Mouse (Mus musculus) heart, embryonic 12.5 days (tissue): Measurements from ENCODE around the gene Prkar1b. TPM values are rescaled to one million over a fixed set of nuclear protein-coding genes. Genes with fewer than 3 reads are reported as not detected.
A peak's percentile ranks its signal among the peaks of the same experiment; 100 is the strongest.

ENCODE experiments used
- ATAC-seq: fragments of 200-750 bp; cut with Nextera tagmentation; 2 replicates; pipeline ENCODE4 v1.8.0; 2017; ENCODE audit warnings: moderate TSS enrichment, moderate library complexity; ENCODE audit not compliant: insufficient number of reproducible peaks, low FRiP score
- H3K27ac ChIP-seq: fragments of 300-500 bp; sonication (generic); 2 replicates; pipeline ENCODE4 v1.5.1; 2016; ENCODE audit warnings: mild to moderate bottlenecking, moderate library complexity; ENCODE audit not compliant: poor library complexity, severe bottlenecking
- H3K27me3 ChIP-seq: fragments of 300-500 bp; sonication (generic); replicated peaks from 2 replicates; pipeline ENCODE4 v1.6.1; 2016; ENCODE audit warnings: mild to moderate bottlenecking, moderate library complexity
- H3K36me3 ChIP-seq: fragments of 300-500 bp; sonication (generic); 2 replicates; pipeline ENCODE4 v1.6.1; 2016; ENCODE audit warnings: mild to moderate bottlenecking, moderate library complexity
- H3K4me1 ChIP-seq: fragments of 300-500 bp; sonication (generic); replicated peaks from 2 replicates; pipeline ENCODE4 v1.6.1; 2016; ENCODE audit warnings: mild to moderate bottlenecking
- H3K4me2 ChIP-seq: fragments of 300-500 bp; sonication (generic); 2 replicates; pipeline ENCODE4 v1.6.1; 2016; ENCODE audit warnings: mild to moderate bottlenecking, moderate library complexity
- H3K4me3 ChIP-seq: fragments of 300-500 bp; sonication (generic); 2 replicates; pipeline ENCODE4 v1.5.1; 2016; ENCODE audit warnings: mild to moderate bottlenecking
- H3K9ac ChIP-seq: fragments of 300-500 bp; sonication (generic); 2 replicates; pipeline ENCODE4 v1.6.1; 2016; ENCODE audit warnings: mild to moderate bottlenecking, moderate library complexity
- H3K9me3 ChIP-seq: fragments of 300-500 bp; sonication (generic); replicated peaks from 2 replicates; pipeline ENCODE4 v1.6.1; 2016; ENCODE audit warnings: mild to moderate bottlenecking, moderate library complexity
- WGBS: fragments of 180-500 bp; shearing (Covaris S2); methylation state at CpG from one replicate; pipeline ENCODE4 v1.1.7; 2016; 5-methylcytosine and 5-hydroxymethylcytosine counted together
- polyA plus RNA-seq: library from polyadenylated mRNA; unstranded; fragments of >200 nt; fragmentation: Nextera tagmentation; extraction: Ambion mirVana; gene quantifications from 2 replicates; pipeline ENCODE4 v1.2.1, GENCODE M21; 2016

Gene Prkar1b
- polyA plus RNA-seq, 1 experiment from 2014 or later = 10.4 TPM

- H3K4me2 ChIP-seq = no peak overlapping the region
- 59% methylated on average over 6 of the region's 6 CpGs for WGBS
- H3K9me3 ChIP-seq = peaks cover 11% of the 10 kb centered on the region; the same call in 1 of the 2 replicates
- H3K27ac ChIP-seq = no peak overlapping the region
- H3K27me3 ChIP-seq = 0 out of 2 replicates have a peak, but pooled peaks cover 6% of the 10 kb centered on the region
- no peak overlapping the region for H3K4me3 ChIP-seq
- H3K36me3 ChIP-seq = no peaks in the 10 kb centered on the region
- H3K4me1 ChIP-seq = peaks cover 21% of the 10 kb centered on the region
- no peak overlapping the region for H3K9ac ChIP-seq
- ATAC-seq = 0 out of 2 replicates have a peak, but pooled peaks have one; percentile 25
Measured at GRCm38 (mm10) chr5:139101783-139102182, 48.0 kb downstream of the Prkar1b start.

GRCm38 (mm10) chr5:139098991-139099972 is 50.5 kb downstream of the Prkar1b start:
- 24% methylated on average over 12 of the region's 12 CpGs for WGBS
- Histone ChIP-seq H3K27ac (peak overlapping the region; percentile 36; the same call in 1 of the 2 replicates), H3K4me3 (no peak overlapping the region)

DNA sequence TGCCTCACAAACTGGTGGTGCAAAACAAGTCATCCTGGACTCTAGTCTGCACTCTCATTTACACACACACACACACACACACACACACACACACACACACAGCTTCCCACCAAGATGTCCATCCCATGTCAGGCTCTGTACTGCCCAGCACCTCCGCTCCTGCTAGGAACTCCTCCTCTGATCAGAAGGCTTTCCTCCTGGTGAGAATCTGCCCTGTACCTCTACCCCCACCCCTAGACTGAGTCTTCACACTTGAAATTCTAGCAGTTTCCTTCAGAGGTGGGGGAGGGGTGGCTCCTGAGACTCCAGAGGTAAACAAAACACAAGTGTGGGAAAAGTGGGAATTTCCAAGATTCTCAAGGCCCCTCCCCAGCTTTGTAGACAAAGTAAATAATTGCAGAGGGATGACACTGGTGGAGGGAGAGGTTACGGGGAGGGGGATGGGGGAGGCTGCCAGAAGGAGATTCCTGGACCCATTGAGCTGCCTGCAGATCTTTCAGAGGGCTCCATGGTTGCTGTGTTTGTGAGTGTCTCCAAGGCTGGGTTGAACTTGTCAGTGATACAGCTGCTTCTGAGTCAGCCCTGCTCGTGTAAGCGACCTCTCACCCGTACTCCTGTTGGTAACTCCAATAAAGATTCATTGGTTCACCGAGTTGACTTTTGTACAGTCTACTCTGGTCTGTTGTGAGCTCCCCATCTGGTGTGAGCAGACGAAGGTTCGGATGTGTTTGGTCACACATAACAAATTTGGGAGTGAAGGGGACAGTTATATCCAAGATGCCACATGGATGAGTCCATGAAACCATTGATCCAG is 54.3 kb downstream of the Prkar1b start:
- Histone ChIP-seq H3K4me2 (no peak overlapping the region), H3K27ac (no peak overlapping the region), H3K4me1 (peaks cover 13% of the 10 kb centered on the region), H3K36me3 (no peaks in the 10 kb centered on the region), H3K4me3 (no peak overlapping the region), H3K9ac (no peak overlapping the region), H3K9me3 (peaks cover 5% of the 10 kb centered on the region; the same call in 1 of the 2 replicates), H3K27me3 (no peaks in the 10 kb centered on the region)
- 70% methylated on average over 8 of the region's 8 CpGs for WGBS
- ATAC-seq = no peak

More at GRCm38 (mm10) chr5:139098991-139099972, 50.5 kb downstream of the Prkar1b start:
- ATAC-seq = peak; percentile 35; the same call in 1 of the 2 replicates
- H3K36me3 ChIP-seq = no peaks in the 10 kb centered on the region
- peaks cover 21% of the 10 kb centered on the region for H3K4me1 ChIP-seq
- H3K27me3 ChIP-seq = 0 out of 2 replicates have a peak, but pooled peaks cover 6% of the 10 kb centered on the region
- no peak overlapping the region for H3K4me2 ChIP-seq
- no peak overlapping the region for H3K9ac ChIP-seq
- peaks cover 5% of the 10 kb centered on the region; the same call in 1 of the 2 replicates for H3K9me3 ChIP-seq

GRCm38 (mm10) chr5:139093534-139093933 is 56.3 kb downstream of the Prkar1b start:
- no peak for ATAC-seq
- Histone ChIP-seq H3K9ac (no peak overlapping the region), H3K36me3 (no peaks in the 10 kb centered on the region), H3K4me1 (no peaks in the 10 kb centered on the region; the same call in 1 of the 2 replicates), H3K4me2 (no peak overlapping the region), H3K4me3 (no peak overlapping the region), H3K27ac (no peak overlapping the region), H3K9me3 (peaks cover 5% of the 10 kb centered on the region; the same call in 1 of the 2 replicates), H3K27me3 (no peaks in the 10 kb centered on the region)
- WGBS = 64% methylated on average over 4 of the region's 4 CpGs

- no peak overlapping the region for H3K4me2 ChIP-seq
- no peaks in the 10 kb centered on the region for H3K9me3 ChIP-seq
- no peak for ATAC-seq
- H3K9ac ChIP-seq = no peak overlapping the region
- 85% methylated on average over 3 of the region's 3 CpGs for WGBS
- no peaks in the 10 kb centered on the region for H3K36me3 ChIP-seq
- H3K4me3 ChIP-seq = no peak overlapping the region
- H3K27me3 ChIP-seq = no peaks in the 10 kb centered on the region
- no peak overlapping the region for H3K27ac ChIP-seq
- H3K4me1 ChIP-seq = peaks cover 6% of the 10 kb centered on the region
Measured at GRCm38 (mm10) chr5:139091713-139092112, 58.1 kb downstream of the Prkar1b start.

DNA sequence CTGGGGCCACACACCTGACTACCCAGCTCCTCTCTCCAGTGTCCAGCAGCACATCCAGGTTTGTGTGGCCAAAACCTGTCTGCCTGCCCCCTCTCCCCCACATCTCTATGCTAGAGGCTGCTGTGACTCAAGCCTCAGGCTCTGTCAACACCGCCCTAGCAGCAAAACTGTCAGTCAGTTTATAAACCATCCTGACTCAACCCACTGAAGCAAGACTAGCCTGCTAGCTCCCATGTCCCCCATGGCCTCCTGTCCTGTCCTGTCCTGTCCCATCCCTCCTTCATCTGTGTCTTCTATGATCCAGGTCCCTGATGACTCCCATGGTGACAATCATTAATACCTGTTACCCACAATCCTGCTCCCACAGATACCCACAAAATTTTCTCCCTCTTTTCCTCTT is 59.6 kb downstream of the Prkar1b start:
- no peak overlapping the region for H3K27ac ChIP-seq
- no peak for ATAC-seq
- no peak overlapping the region for H3K4me2 ChIP-seq
- H3K36me3 ChIP-seq = no peaks in the 10 kb centered on the region
- peaks cover 6% of the 10 kb centered on the region; the same call in 1 of the 2 replicates for H3K4me1 ChIP-seq
- no peak overlapping the region for H3K4me3 ChIP-seq
- 50% methylated on average over 1 of the region's 1 CpGs for WGBS
- no peaks in the 10 kb centered on the region for H3K9me3 ChIP-seq
- no peaks in the 10 kb centered on the region for H3K27me3 ChIP-seq
- H3K9ac ChIP-seq = no peak overlapping the region

GRCm38 (mm10) chr5:139088173-139088572 is 61.6 kb downstream of the Prkar1b start:
- 87% methylated on average over 5 of the region's 5 CpGs for WGBS
- Histone ChIP-seq H3K36me3 (no peaks in the 10 kb centered on the region), H3K4me1 (peaks cover 26% of the 10 kb centered on the region), H3K9ac (no peak overlapping the region), H3K9me3 (no peaks in the 10 kb centered on the region), H3K4me2 (no peak overlapping the region), H3K4me3 (no peak overlapping the region), H3K27ac (no peak overlapping the region), H3K27me3 (no peaks in the 10 kb centered on the region)
- no peak for ATAC-seq

GRCm38 (mm10) chr5:139084831-139085519 is 64.8 kb downstream of the Prkar1b start:
- peaks cover 47% of the 10 kb centered on the region for H3K4me1 ChIP-seq
- H3K27me3 ChIP-seq = no peaks in the 10 kb centered on the region
- peak; percentile 58 for ATAC-seq
- WGBS = 60% methylated on average over 7 of the region's 7 CpGs
- H3K9ac ChIP-seq = no peak overlapping the region
- H3K4me2 ChIP-seq = no peak overlapping the region
- H3K9me3 ChIP-seq = no peaks in the 10 kb centered on the region
- no peaks in the 10 kb centered on the region for H3K36me3 ChIP-seq
- H3K27ac ChIP-seq = peak overlapping the region; percentile 17; the same call in 1 of the 2 replicates
- no peak overlapping the region for H3K4me3 ChIP-seq

GRCm38 (mm10) chr5:139084302-139084701 is 65.5 kb downstream of the Prkar1b start:
- Histone ChIP-seq H3K27ac (peak overlapping the region; percentile 45), H3K27me3 (no peaks in the 10 kb centered on the region), H3K36me3 (no peaks in the 10 kb centered on the region), H3K4me1 (peaks cover 47% of the 10 kb centered on the region), H3K4me3 (no peak overlapping the region), H3K4me2 (no peak overlapping the region), H3K9ac (no peak overlapping the region), H3K9me3 (no peaks in the 10 kb centered on the region)
- WGBS = 44% methylated on average over 6 of the region's 6 CpGs
- 0 out of 2 replicates have a peak, but pooled peaks have one; percentile 46 for ATAC-seq

- WGBS = 68% methylated on average over 4 of the region's 4 CpGs
- Histone ChIP-seq H3K9me3 (no peaks in the 10 kb centered on the region), H3K4me1 (peaks cover 47% of the 10 kb centered on the region), H3K4me3 (no peak overlapping the region), H3K4me2 (no peak overlapping the region), H3K27ac (peak overlapping the region; percentile 45), H3K9ac (no peak overlapping the region), H3K36me3 (no peaks in the 10 kb centered on the region), H3K27me3 (no peaks in the 10 kb centered on the region)
- no peak for ATAC-seq
Measured at GRCm38 (mm10) chr5:139083841-139084240, 66.0 kb downstream of the Prkar1b start.
